Mouse (Mus musculus) lung, postnatal 36 days (tissue): Measurements from ENCODE around the gene Npcd.

Experiments
- DNase-seq: peaks from one replicate; pipeline ENCODE4 v3.0.0; 2022; ENCODE audit warnings: mixed read lengths

The Npcd gene

GRCm38 (mm10) chr15:79765361-79765760 is 68.7 kb downstream of the Npcd start:
- DNase-seq = peak; percentile 27

GRCm38 (mm10) chr15:79764539-79765267 is 69.3 kb downstream of the Npcd start:
- DNase-seq = no peak

- DNase-seq = peak; percentile 35
These were observed 70.3 kb downstream of the Npcd start for GRCm38 (mm10) chr15:79763601-79764246.

- DNase-seq = no peak
These were observed 71.0 kb downstream of the Npcd start for GRCm38 (mm10) chr15:79763001-79763400.

GRCm38 (mm10) chr15:79760956-79761355 is 73.1 kb downstream of the Npcd start:
- DNase-seq = no peak

- peak; percentile 47 for DNase-seq
These were observed 76.9 kb downstream of the Npcd start for GRCm38 (mm10) chr15:79757118-79757517.

GRCm38 (mm10) chr15:79755977-79756625 is 77.9 kb downstream of the Npcd start:
- DNase-seq = no peak

- DNase-seq = no peak
These were observed 78.9 kb downstream of the Npcd start for GRCm38 (mm10) chr15:79755176-79755575.

GRCm38 (mm10) chr15:79753873-79754272 is 80.2 kb downstream of the Npcd start:
- no peak for DNase-seq

- no peak for DNase-seq
These were observed 80.7 kb downstream of the Npcd start for GRCm38 (mm10) chr15:79753420-79753752.

- peak; percentile 75 for DNase-seq
These were observed 81.2 kb downstream of the Npcd start for GRCm38 (mm10) chr15:79752742-79753419.

- DNase-seq = no peak
These were observed 82.3 kb downstream of the Npcd start for GRCm38 (mm10) chr15:79751772-79752171.

- DNase-seq = peak; percentile 53
These were observed 83.8 kb downstream of the Npcd start for GRCm38 (mm10) chr15:79750266-79750665.

GRCm38 (mm10) chr15:79749162-79749561 is 84.9 kb downstream of the Npcd start:
- DNase-seq = no peak

- no peak for DNase-seq
These were observed 86.0 kb downstream of the Npcd start for GRCm38 (mm10) chr15:79747998-79748397.

GRCm38 (mm10) chr15:79745883-79746282 is 88.2 kb downstream of the Npcd start:
- DNase-seq = no peak

- no peak for DNase-seq
These were observed 88.7 kb downstream of the Npcd start for GRCm38 (mm10) chr15:79745312-79745711.

GRCm38 (mm10) chr15:79744742-79745141 is 89.3 kb downstream of the Npcd start:
- DNase-seq = no peak

GRCm38 (mm10) chr15:79744001-79744400 is 90.0 kb downstream of the Npcd start:
- no peak for DNase-seq

GRCm38 (mm10) chr15:79742706-79743023 is 91.4 kb downstream of the Npcd start:
- DNase-seq = no peak

- DNase-seq = peak; percentile 97
These were observed 91.9 kb downstream of the Npcd start, which contains the start of gene Sun2 for GRCm38 (mm10) chr15:79741921-79742705. Sun2 (minus strand) TSS chr15:79742536.

- DNase-seq = peak; percentile 68
These were observed 92.7 kb downstream of the Npcd start for GRCm38 (mm10) chr15:79741173-79741858.
